Mouse (Mus musculus): ENCODE data around the gene Hdgfl1. TPM values are rescaled to one million over a fixed set of nuclear protein-coding genes. Genes with fewer than 3 reads are reported as not detected.

Gene Hdgfl1
- total RNA-seq (2014; fragmentation: Nextera tagmentation) (not detected in 2 replicates), total RNA-seq (2017) (not detected in 2 replicates), polyA plus RNA-seq (2012) (not detected in 2 replicates)

DNA sequence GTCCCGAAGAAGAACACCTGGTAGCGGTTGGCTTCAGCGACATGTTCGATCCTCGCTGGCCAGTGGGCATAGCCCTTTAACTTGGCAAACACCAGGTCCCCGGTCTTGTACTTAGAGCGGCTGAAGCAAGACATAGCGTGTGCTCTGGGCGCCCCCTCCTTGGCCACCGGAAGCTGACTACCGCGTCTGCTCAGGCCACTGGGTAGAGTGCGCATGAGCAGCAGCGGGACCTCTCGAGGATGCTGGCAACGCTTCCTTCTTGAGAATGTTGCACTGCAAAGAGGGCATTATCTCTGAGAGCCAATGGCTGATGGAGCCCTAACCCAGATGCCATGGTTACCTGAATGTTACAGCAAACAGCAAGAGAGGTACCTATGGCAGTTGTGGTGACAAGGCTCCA, at the start of gene Hdgfl1:
TSS of gene Hdgfl1 (minus strand) at position 211 of the 400 bp plus-strand sequence.
- ATAC-seq (ENCODE audit: extremely low read depth, insufficient number of reproducible peaks, low FRiP score, poor library complexity, severe bottlenecking) (no peak), DNase-seq (ENCODE audit: low spot score) (no peak)
- Histone ChIP-seq H3K4me3 (ENCODE audit: low read depth, low read length) (no peak within 1 kb of the TSS; the same call in 1 of the 2 replicates), H3K36me3 (replicated peaks) (no peaks in the 10 kb centered on the region), H3K27me3 (ENCODE audit: insufficient read depth, low read length) (no peaks in the 10 kb centered on the region), H3K9me3 (replicated peaks) (peaks cover 15% of the 10 kb centered on the region), H3K4me1 (ENCODE audit: insufficient read depth, low read depth, low read length) (no peaks in the 10 kb centered on the region)
- no peak for TF ChIP-seq GATA1 (IDR thresholded peaks at IDR 0.05; ENCODE audit: borderline replicate concordance, low read length)
- TF ChIP-seq TAL1 (conservative IDR thresholded peaks at IDR 0.05; ENCODE audit: low read depth, low read length) = no peak
- no peak for TF ChIP-seq CTCF (IDR thresholded peaks at IDR 0.05; ENCODE audit: low read depth, low read length)
- no peak for TF ChIP-seq POLR2AphosphoS5 (IDR thresholded peaks at IDR 0.05; ENCODE audit: insufficient replicate concordance, low read depth, low read length)
- no peak for TF ChIP-seq GATA2 (IDR thresholded peaks at IDR 0.05; ENCODE audit: borderline replicate concordance, low read depth, low read length)

DNA sequence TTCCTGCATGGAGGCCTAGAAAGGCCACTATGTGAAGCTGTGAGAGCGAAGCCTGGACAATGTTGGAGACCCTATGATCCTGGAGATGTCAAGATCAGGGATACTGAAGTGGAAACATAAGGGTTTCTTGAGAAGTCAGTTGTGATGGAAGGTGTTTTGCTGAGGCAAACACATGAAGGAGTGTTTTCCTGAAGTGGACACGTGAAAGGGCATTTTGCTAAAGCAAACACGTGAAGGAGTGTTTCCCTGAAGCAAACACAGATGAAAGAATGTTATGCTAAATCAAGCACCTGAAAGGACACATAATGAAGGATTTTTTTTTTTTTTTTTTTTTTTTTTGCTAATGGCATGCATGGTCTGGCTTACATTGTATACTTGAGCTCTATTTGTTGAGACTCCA, 25.5 kb upstream of the Hdgfl1 start:
- no peaks in the 10 kb centered on the region for H3K9me3 ChIP-seq (replicated peaks)
- no peak overlapping the region for H3K4me3 ChIP-seq (ENCODE audit: low read depth, low read length)
- DNase-seq (ENCODE audit: low spot score) (no peak), ATAC-seq (ENCODE audit: extremely low read depth, insufficient number of reproducible peaks, low FRiP score, poor library complexity, severe bottlenecking) (no peak)
- no peaks in the 10 kb centered on the region for H3K36me3 ChIP-seq (replicated peaks)
- no peaks in the 10 kb centered on the region for H3K4me1 ChIP-seq (ENCODE audit: insufficient read depth, low read depth, low read length)
- TF ChIP-seq POLR2AphosphoS5 (IDR thresholded peaks at IDR 0.05; ENCODE audit: insufficient replicate concordance, low read depth, low read length) (no peak), TAL1 (conservative IDR thresholded peaks at IDR 0.05; ENCODE audit: low read depth, low read length) (no peak), GATA1 (IDR thresholded peaks at IDR 0.05; ENCODE audit: borderline replicate concordance, low read length) (no peak), GATA2 (IDR thresholded peaks at IDR 0.05; ENCODE audit: borderline replicate concordance, low read depth, low read length) (no peak), CTCF (IDR thresholded peaks at IDR 0.05; ENCODE audit: low read depth, low read length) (no peak)
- no peaks in the 10 kb centered on the region for H3K27me3 ChIP-seq (ENCODE audit: insufficient read depth, low read length)

DNA sequence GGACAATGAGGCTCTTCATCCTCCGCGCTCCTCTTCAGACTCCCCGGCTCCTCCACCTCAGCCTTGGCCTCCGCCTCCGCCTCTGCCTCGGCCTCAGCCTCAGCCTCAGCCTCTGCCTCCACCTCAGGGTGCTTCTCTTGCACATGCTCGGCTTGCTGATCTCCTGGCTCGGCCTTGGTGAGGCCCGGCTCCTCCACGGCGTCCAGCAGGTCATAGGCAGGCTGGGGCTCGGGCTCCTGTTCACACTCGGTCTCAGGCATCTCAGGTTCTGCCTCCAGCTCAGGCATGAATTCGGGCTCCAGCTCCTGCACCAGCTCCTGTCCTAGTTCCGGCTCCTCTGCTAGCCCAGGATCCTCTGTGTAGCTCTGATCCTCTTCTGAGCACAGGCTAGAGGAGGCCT, 541 bp downstream of the Hdgfl1 start:
- ATAC-seq (ENCODE audit: extremely low read depth, insufficient number of reproducible peaks, low FRiP score, poor library complexity, severe bottlenecking) = no peak

DNA sequence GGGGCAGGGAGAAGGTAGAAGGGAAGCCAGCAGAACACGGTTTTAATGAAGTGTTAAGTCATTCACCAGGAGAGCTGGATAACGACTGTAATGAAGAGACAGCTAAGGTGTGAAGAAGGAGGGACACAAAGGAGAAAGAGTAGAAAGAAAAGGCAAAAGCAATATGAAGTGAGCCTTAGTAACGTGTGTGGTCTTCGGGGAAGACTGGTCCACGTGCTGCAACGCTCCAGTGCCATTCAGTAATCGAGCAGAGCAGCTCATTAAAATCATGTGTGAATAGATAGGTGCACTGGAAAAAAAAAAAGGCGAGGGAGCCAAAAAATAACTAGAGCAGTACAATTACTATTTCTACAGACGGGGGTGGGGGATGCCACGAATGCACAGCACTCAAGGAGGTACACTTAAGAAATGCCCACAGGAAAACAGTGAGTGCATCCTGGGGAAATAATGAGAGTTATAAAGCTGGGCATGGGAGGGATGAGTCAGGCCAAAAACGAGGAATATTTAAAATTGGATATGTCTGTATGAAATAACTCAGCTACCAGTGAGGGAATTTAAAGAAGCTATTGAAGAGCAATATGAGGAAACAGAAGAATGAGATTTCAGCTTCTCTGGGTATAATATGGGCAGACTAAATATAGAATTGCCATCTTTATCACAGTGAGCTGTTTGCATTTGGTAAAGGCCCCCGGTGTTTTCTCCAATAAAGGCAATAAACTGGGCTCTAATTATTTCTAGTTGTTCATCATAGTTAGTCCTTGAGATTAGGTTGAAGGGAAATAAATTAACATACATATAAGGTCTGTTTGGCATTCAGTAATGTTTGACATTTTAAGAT, 7.8 kb downstream of the Hdgfl1 start:
- Histone ChIP-seq H3K27me3 (ENCODE audit: insufficient read depth, low read length) (no peaks in the 10 kb centered on the region), H3K9me3 (replicated peaks) (no peaks in the 10 kb centered on the region), H3K4me3 (ENCODE audit: low read depth, low read length) (no peak overlapping the region), H3K4me1 (ENCODE audit: insufficient read depth, low read depth, low read length) (no peaks in the 10 kb centered on the region), H3K36me3 (replicated peaks) (no peaks in the 10 kb centered on the region)
- no peak for TF ChIP-seq TAL1 (conservative IDR thresholded peaks at IDR 0.05; ENCODE audit: low read depth, low read length)
- no peak for TF ChIP-seq CTCF (IDR thresholded peaks at IDR 0.05; ENCODE audit: low read depth, low read length)
- no peak for TF ChIP-seq GATA2 (IDR thresholded peaks at IDR 0.05; ENCODE audit: borderline replicate concordance, low read depth, low read length)
- TF ChIP-seq POLR2AphosphoS5 (IDR thresholded peaks at IDR 0.05; ENCODE audit: insufficient replicate concordance, low read depth, low read length) = no peak
- no peak for TF ChIP-seq GATA1 (IDR thresholded peaks at IDR 0.05; ENCODE audit: borderline replicate concordance, low read length)
- DNase-seq (ENCODE audit: low spot score) (no peak), ATAC-seq (ENCODE audit: extremely low read depth, insufficient number of reproducible peaks, low FRiP score, poor library complexity, severe bottlenecking) (no peak)

More for the DNA sequence above, 541 bp downstream of the Hdgfl1 start:
- Histone ChIP-seq H3K4me3 (ENCODE audit: low read depth, low read length) (no peak overlapping the region), H3K27me3 (ENCODE audit: insufficient read depth, low read length) (no peaks in the 10 kb centered on the region), H3K4me1 (ENCODE audit: insufficient read depth, low read depth, low read length) (no peaks in the 10 kb centered on the region), H3K36me3 (replicated peaks) (no peaks in the 10 kb centered on the region), H3K9me3 (replicated peaks) (peaks cover 15% of the 10 kb centered on the region)
- TF ChIP-seq GATA2 (IDR thresholded peaks at IDR 0.05; ENCODE audit: borderline replicate concordance, low read depth, low read length) = no peak
- TF ChIP-seq GATA1 (IDR thresholded peaks at IDR 0.05; ENCODE audit: borderline replicate concordance, low read length) = no peak
- TF ChIP-seq TAL1 (conservative IDR thresholded peaks at IDR 0.05; ENCODE audit: low read depth, low read length) = no peak
- no peak for TF ChIP-seq CTCF (IDR thresholded peaks at IDR 0.05; ENCODE audit: low read depth, low read length)
- no peak for TF ChIP-seq POLR2AphosphoS5 (IDR thresholded peaks at IDR 0.05; ENCODE audit: insufficient replicate concordance, low read depth, low read length)
- DNase-seq (ENCODE audit: low spot score) = no peak

DNA sequence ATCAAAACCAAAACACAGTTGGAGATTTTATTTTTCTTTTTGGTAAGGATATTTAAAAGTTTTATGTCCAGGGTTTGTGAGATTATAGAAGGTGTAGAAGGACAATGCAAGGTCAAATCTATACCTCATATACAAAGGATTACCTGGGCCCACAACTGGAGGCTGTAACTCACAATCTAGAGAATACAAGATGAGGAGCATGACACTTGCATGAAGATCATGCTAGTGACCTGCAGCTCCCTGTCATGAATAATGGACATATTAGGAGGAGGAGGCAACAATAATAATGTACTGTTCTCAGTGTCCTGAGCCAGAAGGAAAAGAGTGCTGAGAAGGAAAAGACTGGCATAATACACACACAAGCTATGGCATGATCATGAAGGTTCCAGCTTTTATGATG, 17.1 kb downstream of the Hdgfl1 start:
- DNase-seq (ENCODE audit: low spot score) = no peak
- ATAC-seq (ENCODE audit: extremely low read depth, insufficient number of reproducible peaks, low FRiP score, poor library complexity, severe bottlenecking) = no peak
- Histone ChIP-seq H3K4me1 (ENCODE audit: insufficient read depth, low read depth, low read length) (no peaks in the 10 kb centered on the region), H3K4me3 (ENCODE audit: low read depth, low read length) (no peak overlapping the region), H3K9me3 (replicated peaks) (no peaks in the 10 kb centered on the region), H3K27me3 (ENCODE audit: insufficient read depth, low read length) (no peaks in the 10 kb centered on the region), H3K36me3 (replicated peaks) (no peaks in the 10 kb centered on the region)
- TF ChIP-seq GATA1 (IDR thresholded peaks at IDR 0.05; ENCODE audit: borderline replicate concordance, low read length) (no peak), GATA2 (IDR thresholded peaks at IDR 0.05; ENCODE audit: borderline replicate concordance, low read depth, low read length) (no peak), CTCF (IDR thresholded peaks at IDR 0.05; ENCODE audit: low read depth, low read length) (no peak), TAL1 (conservative IDR thresholded peaks at IDR 0.05; ENCODE audit: low read depth, low read length) (no peak), POLR2AphosphoS5 (IDR thresholded peaks at IDR 0.05; ENCODE audit: insufficient replicate concordance, low read depth, low read length) (no peak)

DNA sequence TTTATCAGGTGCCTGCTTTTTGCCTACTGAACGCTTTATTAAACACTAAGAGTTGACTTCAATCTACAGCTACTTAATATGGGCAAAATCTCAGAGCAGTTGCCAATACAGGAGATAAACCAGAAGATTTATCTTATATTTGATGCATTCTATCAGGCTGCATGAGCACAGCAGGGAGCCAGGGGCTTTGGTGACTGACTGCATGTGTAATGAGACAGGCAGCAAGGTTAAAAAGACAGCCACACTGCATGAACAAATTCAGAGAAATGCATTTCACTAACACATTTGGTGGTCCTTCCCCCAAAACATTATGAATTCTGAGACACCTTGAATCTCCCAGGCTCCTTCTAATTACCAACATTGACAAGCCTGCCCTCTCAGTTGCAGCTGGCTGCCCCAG, 17.6 kb downstream of the Hdgfl1 start:
- Histone ChIP-seq H3K27me3 (ENCODE audit: insufficient read depth, low read length) (no peaks in the 10 kb centered on the region), H3K4me1 (ENCODE audit: insufficient read depth, low read depth, low read length) (no peaks in the 10 kb centered on the region), H3K36me3 (replicated peaks) (no peaks in the 10 kb centered on the region), H3K9me3 (replicated peaks) (no peaks in the 10 kb centered on the region), H3K4me3 (ENCODE audit: low read depth, low read length) (no peak overlapping the region)
- TF ChIP-seq GATA2 (IDR thresholded peaks at IDR 0.05; ENCODE audit: borderline replicate concordance, low read depth, low read length) = no peak
- no peak for TF ChIP-seq POLR2AphosphoS5 (IDR thresholded peaks at IDR 0.05; ENCODE audit: insufficient replicate concordance, low read depth, low read length)
- no peak for TF ChIP-seq TAL1 (conservative IDR thresholded peaks at IDR 0.05; ENCODE audit: low read depth, low read length)
- ATAC-seq (ENCODE audit: extremely low read depth, insufficient number of reproducible peaks, low FRiP score, poor library complexity, severe bottlenecking) (no peak), DNase-seq (ENCODE audit: low spot score) (no peak)

Data from G1E (cell line).